ENCODE assay signal across 8 mouse cellular contexts in the genomic region with DNA sequence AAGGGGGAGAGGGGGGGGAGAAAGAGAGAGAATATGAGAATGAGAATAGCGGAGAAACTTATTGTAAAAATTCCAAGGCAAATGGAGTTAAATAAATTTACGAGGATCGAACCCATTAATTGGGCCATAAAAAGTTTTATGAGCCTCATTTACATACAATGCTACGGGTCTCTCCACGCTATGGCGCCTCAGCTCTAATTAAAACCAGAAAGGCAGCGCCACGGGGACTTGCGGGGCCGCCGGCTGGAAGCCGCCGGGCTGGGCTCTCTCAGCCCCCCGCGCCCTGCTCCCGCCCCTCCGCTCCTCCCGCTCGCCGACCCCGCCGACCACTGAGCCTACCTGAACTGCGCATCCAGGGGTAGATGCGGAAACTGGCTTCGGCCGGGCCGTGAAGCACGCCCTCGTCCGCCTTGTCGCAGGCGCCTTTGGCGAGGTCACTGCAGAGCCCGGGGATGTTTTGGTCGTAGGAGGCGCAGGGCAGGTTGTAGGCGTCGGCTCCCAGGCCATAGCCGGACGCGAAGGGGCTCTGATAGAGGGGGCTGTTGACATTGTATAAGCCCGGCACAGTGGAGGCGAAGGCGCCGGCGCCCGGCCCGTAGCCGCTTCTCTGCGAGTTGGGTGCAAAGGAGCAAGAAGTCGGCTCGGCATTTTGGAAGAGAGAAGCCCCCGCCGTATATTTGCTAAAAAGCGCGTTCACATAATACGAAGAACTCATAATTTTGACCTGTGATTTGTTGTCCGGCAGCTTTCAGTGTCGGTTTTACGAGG. TPM values are rescaled to one million over a fixed set of nuclear protein-coding genes. Genes with fewer than 3 reads are reported as not detected.
A peak's percentile ranks its signal among the peaks of the same experiment; 100 is the strongest.
DNase-seq lines count a peak whose midpoint lies in the region; ATAC-seq and TF ChIP-seq lines count a peak whose summit lies in the region.

No protein-coding gene starts in this region.

- no peaks in the 10 kb centered on the region for H3K36me3 ChIP-seq in heart, embryonic 16.5 days (ENCODE audit: control insufficient read depth, insufficient read depth)
- no peaks in the 10 kb centered on the region for H3K36me3 ChIP-seq in stomach, postnatal 0 days (ENCODE audit: control insufficient read depth, insufficient read depth, low read length)

- no peak overlapping the region for H3K9ac ChIP-seq in heart, embryonic 16.5 days (ENCODE audit: low read length)
- H3K9ac ChIP-seq in stomach, postnatal 0 days (ENCODE audit: low read length): peak overlapping the region; percentile 56

- peaks cover 15% of the 10 kb centered on the region for H3K4me1 ChIP-seq in heart, embryonic 16.5 days (ENCODE audit: control insufficient read depth, insufficient read depth, low read length)
- H3K4me1 ChIP-seq in stomach, postnatal 0 days (replicated peaks; ENCODE audit: control insufficient read depth, insufficient read depth): no peaks in the 10 kb centered on the region

- 2% methylated on average over 60 of the region's 60 CpGs for WGBS in heart, embryonic 16.5 days
- 3% methylated on average over 57 of the region's 60 CpGs for WGBS in stomach, postnatal 0 days

- ATAC-seq in heart, embryonic 16.5 days (replicated peaks; ENCODE audit: extremely low read depth, insufficient read depth, low FRiP score): no peak
- ATAC-seq in stomach, postnatal 0 days (ENCODE audit: low FRiP score, low TSS enrichment): no peak
- ATAC-seq in erythroid progenitor cell, adult 5-6 weeks (replicated peaks; ENCODE audit: low FRiP score, poor library complexity, severe bottlenecking): no peak

- peak; percentile 56 for DNase-seq in embryo, embryonic 10 days (ENCODE audit: low spot score)
- no peak for DNase-seq in embryo, embryonic 11 days
- peak; percentile 67 for DNase-seq in adrenal gland, postnatal 10 days
- peak; percentile 3 for DNase-seq in liver
- no peak for DNase-seq in stomach, postnatal 0 days (ENCODE audit: low spot score)
- no peak for DNase-seq in embryo, embryonic 9.5 days (ENCODE audit: extremely low spot score)

- H3K27me3 ChIP-seq in heart, embryonic 16.5 days (ENCODE audit: control insufficient read depth, insufficient read depth, low read length): peaks cover 98% of the 10 kb centered on the region
- H3K27me3 ChIP-seq in stomach, postnatal 0 days (ENCODE audit: control insufficient read depth, insufficient read depth, low read length): peaks cover 32% of the 10 kb centered on the region; the same call in 1 of the 2 replicates

- no peak for TF ChIP-seq EP300 in stomach, postnatal 0 days (optimal IDR thresholded peaks at IDR 0.05)

- H3K4me3 ChIP-seq in heart, embryonic 16.5 days (ENCODE audit: low read length): peak overlapping the region; percentile 42
- peak overlapping the region; percentile 43 for H3K4me3 ChIP-seq in stomach, postnatal 0 days (ENCODE audit: low read depth, low read length)

- TF ChIP-seq CTCF in stomach, postnatal 0 days (IDR thresholded peaks at IDR 0.05; ENCODE audit: low read depth): no peak

- peak overlapping the region; percentile 53 for H3K4me2 ChIP-seq in heart, embryonic 16.5 days (ENCODE audit: low read depth, low read length)
- H3K4me2 ChIP-seq in stomach, postnatal 0 days (replicated peaks; ENCODE audit: low read depth): peak overlapping the region; percentile 53

- no peak overlapping the region for H3K27ac ChIP-seq in heart, embryonic 16.5 days (ENCODE audit: low read length)
- H3K27ac ChIP-seq in stomach, postnatal 0 days (replicated peaks): peak overlapping the region; percentile 61; the same call in 1 of the 2 replicates

- no peaks in the 10 kb centered on the region for H3K9me3 ChIP-seq in heart, embryonic 16.5 days (replicated peaks; ENCODE audit: control insufficient read depth, low read length)
- H3K9me3 ChIP-seq in stomach, postnatal 0 days (ENCODE audit: control insufficient read depth, low read length): no peaks in the 10 kb centered on the region

RNA-seq across cellular contexts. Expression of a gene that starts 3.7 kb away (rescaled TPM):
- total RNA-seq in adrenal gland, postnatal 10 days (2021): 1 to 10 TPM in 1 of 2 experiments, under 1 TPM in 1; 0.91 to 1.5 TPM
- polyA plus RNA-seq in heart, embryonic 16.5 days (2015; fragmentation: Nextera tagmentation; extraction: Ambion mirVana): not detected in 2 replicates
- polyA plus RNA-seq in stomach, postnatal 0 days (2015; fragmentation: Nextera tagmentation; extraction: Ambion mirVana): 0.21 TPM in 1 of 2 replicates, not detected in the other
- total RNA-seq in erythroid progenitor cell, adult 5-6 weeks (2015; ENCODE audit: low replicate concordance): not detected in 2 replicates
- not detected in 2 replicates for total RNA-seq in erythroid progenitor cell, adult 5-6 weeks (2017; ENCODE audit: low replicate concordance)

RNA-seq across cellular contexts. Expression of a gene that starts 3.7 kb away (rescaled TPM):
- total RNA-seq in adrenal gland, postnatal 10 days (2021): 10 to 100 TPM in 1 of 2 experiments, 1 to 10 TPM in 1; 5.9 to 13.5 TPM
- 0.89 and 1.3 TPM in 2 replicates for polyA plus RNA-seq in heart, embryonic 16.5 days (2015; fragmentation: Nextera tagmentation; extraction: Ambion mirVana)
- 2.8 and 2.9 TPM in 2 replicates for polyA plus RNA-seq in stomach, postnatal 0 days (2015; fragmentation: Nextera tagmentation; extraction: Ambion mirVana)
- total RNA-seq in erythroid progenitor cell, adult 5-6 weeks (2015; ENCODE audit: low replicate concordance): not detected in 2 replicates
- total RNA-seq in erythroid progenitor cell, adult 5-6 weeks (2017; ENCODE audit: low replicate concordance): 0.45 TPM in 1 of 2 replicates, not detected in the other

RNA-seq across cellular contexts. Expression of a gene that starts 4.8 kb away (rescaled TPM):
- 10 to 100 TPM; 21.5 to 26.6 TPM for total RNA-seq in adrenal gland, postnatal 10 days (2021)
- polyA plus RNA-seq in heart, embryonic 16.5 days (2015; fragmentation: Nextera tagmentation; extraction: Ambion mirVana): 0.35 and 0.38 TPM in 2 replicates
- 8.1 and 8.5 TPM in 2 replicates for polyA plus RNA-seq in stomach, postnatal 0 days (2015; fragmentation: Nextera tagmentation; extraction: Ambion mirVana)
- 1.1 and 8.4 TPM in 2 replicates for total RNA-seq in erythroid progenitor cell, adult 5-6 weeks (2015; ENCODE audit: low replicate concordance)
- 1.3 and 3.8 TPM in 2 replicates for total RNA-seq in erythroid progenitor cell, adult 5-6 weeks (2017; ENCODE audit: low replicate concordance)

RNA-seq across cellular contexts. Expression of a gene that starts 8.4 kb away (rescaled TPM):
- 1 to 10 TPM; 4.8 to 8.6 TPM for total RNA-seq in adrenal gland, postnatal 10 days (2021)
- polyA plus RNA-seq in heart, embryonic 16.5 days (2015; fragmentation: Nextera tagmentation; extraction: Ambion mirVana): not detected in 2 replicates
- polyA plus RNA-seq in stomach, postnatal 0 days (2015; fragmentation: Nextera tagmentation; extraction: Ambion mirVana): 0.33 and 0.80 TPM in 2 replicates
- not detected in 2 replicates for total RNA-seq in erythroid progenitor cell, adult 5-6 weeks (2015; ENCODE audit: low replicate concordance)
- not detected in 2 replicates for total RNA-seq in erythroid progenitor cell, adult 5-6 weeks (2017; ENCODE audit: low replicate concordance)

RNA-seq across cellular contexts. Expression of a gene that starts 12.5 kb away (rescaled TPM):
- 10 to 100 TPM; 28.0 to 28.2 TPM for total RNA-seq in adrenal gland, postnatal 10 days (2021)
- 1.3 and 3.3 TPM in 2 replicates for polyA plus RNA-seq in heart, embryonic 16.5 days (2015; fragmentation: Nextera tagmentation; extraction: Ambion mirVana)
- 8.4 and 8.9 TPM in 2 replicates for polyA plus RNA-seq in stomach, postnatal 0 days (2015; fragmentation: Nextera tagmentation; extraction: Ambion mirVana)
- total RNA-seq in erythroid progenitor cell, adult 5-6 weeks (2015; ENCODE audit: low replicate concordance): not detected in 2 replicates
- not detected in 2 replicates for total RNA-seq in erythroid progenitor cell, adult 5-6 weeks (2017; ENCODE audit: low replicate concordance)

Comparison
In these comparisons a context has a peak if more than half of its experiments do, and no peak if none do; other contexts are left out.
1. DNase-seq: peak in embryo, embryonic 10 days (single experiment), adrenal gland, postnatal 10 days (single experiment) and liver (single experiment); none in embryo, embryonic 11 days (single experiment), stomach, postnatal 0 days (single experiment) and embryo, embryonic 9.5 days (single experiment).
2. RNA of a gene that starts 3.7 kb away (total RNA-seq): 5.9 to 13.5 TPM in adrenal gland, postnatal 10 days; 0.45 TPM in erythroid progenitor cell, adult 5-6 weeks; every median in the first group is over 4 times any median in the second.